Mouse (Mus musculus) embryo, embryonic 9.5 days (tissue): ENCODE results near the gene Atg7.

Source experiments
- DNase-seq: peaks from one replicate; pipeline ENCODE4 v3.0.0-alpha.2; 2017; ENCODE audit errors: extremely low spot score

Atg7 gene

DNA sequence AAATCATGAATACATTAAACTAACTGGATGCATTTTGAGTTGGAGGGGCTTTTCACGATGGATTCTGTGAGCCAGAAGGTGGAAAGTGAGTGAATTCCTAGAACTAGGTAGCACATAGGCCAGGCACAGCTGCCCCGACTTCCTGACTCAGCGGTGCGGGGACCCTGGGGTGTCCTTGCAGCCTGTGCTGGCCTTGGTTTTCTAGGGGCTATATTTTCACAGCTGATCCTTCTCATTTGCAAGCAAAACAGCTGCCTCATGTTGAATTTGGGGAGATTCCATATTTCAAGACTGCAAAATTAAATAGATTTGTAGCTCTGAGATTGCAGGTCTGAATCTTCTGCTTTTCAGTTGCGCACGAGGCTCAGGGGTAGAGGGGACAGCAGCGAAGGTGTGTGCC is 139.6 kb downstream of the Atg7 start:
- DNase-seq = no peak

DNA sequence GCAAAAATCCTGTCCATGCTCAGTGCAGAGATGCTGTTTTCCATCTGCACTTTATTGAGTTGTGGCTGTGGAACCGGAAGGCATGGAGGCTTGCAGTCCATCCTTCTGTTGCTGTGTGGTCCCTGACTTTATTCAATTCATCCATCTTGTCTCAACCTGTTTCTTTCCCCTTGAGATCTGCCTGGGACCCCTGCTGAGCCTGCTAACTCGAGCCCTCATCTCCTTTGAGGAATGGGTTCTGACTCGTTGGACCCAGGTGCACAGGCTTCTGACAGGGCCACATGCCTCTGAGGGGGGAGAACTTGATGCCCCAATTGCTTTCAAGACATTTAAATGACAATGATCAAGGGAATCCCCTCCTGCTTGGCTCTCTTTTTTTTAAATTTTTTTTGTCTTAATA is 143.6 kb downstream of the Atg7 start:
- no peak for DNase-seq

DNA sequence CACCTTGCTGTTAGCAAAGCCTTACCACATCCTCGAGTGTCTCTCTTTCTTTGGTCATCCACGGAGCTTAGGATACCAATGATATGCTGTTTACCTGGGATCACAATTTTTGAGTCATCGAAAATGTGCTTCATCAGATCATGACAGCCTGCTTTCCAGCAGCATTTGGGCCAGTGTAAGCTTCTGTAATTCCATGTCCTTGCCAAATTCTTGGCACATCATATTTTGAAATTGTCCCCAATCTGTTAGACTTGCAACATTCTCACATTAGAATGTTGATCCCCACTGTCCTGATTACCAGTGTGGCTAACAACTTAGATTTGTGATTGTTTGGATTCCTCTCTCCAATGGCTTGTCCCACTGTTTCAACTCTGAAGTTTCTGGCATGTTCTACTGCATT is 144.7 kb downstream of the Atg7 start:
- DNase-seq = no peak

- no peak for DNase-seq
Measured at GRCm38 (mm10) chr6:114788663-114789062, 145.8 kb downstream of the Atg7 start.

- DNase-seq = no peak
Measured at GRCm38 (mm10) chr6:114790084-114790483, 147.2 kb downstream of the Atg7 start.

DNA sequence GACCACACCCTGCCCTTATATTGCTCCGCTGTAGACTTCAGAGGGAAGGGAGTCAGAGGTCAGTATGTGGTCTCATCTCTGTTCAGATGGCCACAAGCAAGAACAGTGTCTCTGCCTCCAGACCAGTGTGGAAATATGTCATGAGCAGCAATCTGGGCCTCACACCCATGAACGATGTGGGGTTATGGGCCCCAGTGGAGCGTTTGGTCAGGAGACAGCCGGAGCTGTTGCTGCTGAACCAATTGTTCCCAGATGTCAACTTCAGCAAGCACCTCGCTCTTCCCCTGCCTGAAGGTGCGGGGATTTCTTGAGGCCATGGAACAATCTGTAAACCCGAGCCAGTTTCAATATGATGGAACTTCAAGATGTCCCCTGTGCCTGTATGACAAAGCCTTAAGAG is 148.0 kb downstream of the Atg7 start:
- DNase-seq = no peak

GRCm38 (mm10) chr6:114791846-114792245 is 148.9 kb downstream of the Atg7 start:
- DNase-seq = no peak

DNA sequence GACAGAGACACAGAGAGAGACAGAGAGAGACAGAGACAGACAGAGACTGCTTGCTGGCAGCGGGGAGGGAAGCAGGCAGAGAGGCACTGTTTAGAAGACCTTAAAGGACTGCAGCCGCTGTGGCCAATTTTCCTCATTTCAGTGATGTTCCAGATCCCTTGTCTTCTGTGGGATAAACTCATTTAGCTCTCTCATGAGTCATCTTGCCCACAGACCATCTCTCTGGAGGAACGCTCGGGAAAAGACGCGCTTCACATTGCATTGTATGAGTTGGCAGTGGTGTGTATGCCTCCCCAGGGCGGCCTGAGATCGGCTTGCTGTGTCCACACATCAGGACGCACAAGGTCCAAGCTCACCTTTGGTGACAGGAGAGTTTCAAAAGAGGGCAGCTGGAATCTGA is 151.8 kb downstream of the Atg7 start:
- DNase-seq = no peak

GRCm38 (mm10) chr6:114795706-114796325 is 152.9 kb downstream of the Atg7 start:
- DNase-seq = no peak

- no peak for DNase-seq
Measured at GRCm38 (mm10) chr6:114797901-114798300, 155.0 kb downstream of the Atg7 start.

DNA sequence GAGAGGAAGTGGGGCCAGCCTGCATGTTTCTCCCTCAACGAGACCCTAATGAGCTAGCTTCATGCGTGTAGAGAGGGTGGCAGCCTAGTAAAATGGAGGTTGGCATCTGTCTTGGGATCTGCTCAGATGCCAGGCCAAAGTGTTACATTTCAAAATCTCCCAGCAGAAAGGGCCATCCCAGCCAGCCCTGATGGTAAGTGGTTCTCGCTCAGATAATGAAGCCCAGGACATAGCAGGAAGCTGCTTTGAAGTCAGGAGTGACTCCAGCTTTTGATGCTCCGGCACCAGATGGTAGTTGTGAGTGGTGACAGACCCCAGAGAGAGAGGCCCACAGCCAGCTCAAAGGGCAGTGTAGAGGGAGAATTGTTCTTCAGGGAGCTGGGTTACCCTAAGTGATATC is 155.8 kb downstream of the Atg7 start:
- DNase-seq = no peak

- DNase-seq = no peak
Measured at GRCm38 (mm10) chr6:114800291-114800965, 157.5 kb downstream of the Atg7 start.

DNA sequence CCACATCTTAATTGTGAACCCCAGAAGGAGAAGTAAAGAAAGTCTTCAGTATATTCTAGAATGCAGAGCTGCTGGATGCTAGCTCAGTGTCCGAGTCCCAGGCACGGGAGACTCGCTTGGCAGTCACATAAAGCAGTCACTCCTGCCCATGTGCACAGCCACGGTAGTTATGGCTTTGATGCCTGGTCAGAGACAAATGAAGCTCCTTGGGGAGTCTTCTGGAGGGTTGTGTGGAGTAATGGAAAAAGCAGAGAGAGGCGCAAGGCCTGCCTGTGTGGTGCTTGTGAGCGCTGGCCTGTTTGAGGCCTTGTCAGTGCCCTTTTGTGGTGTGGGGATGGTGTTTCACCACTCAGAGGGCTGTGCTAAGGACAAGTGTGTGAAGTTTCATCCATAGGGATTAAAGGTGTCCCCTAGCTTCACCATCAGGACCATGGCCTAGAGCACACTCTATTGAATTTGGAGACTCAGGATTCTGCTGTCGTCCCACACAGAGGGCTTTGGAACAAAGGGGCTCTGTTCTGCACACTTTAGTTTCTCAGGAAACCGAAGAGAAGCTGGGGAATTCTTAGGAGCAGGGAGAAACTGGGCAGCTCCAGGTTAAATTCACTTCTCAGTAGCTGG is 161.1 kb downstream of the Atg7 start:
- DNase-seq = no peak

- DNase-seq = no peak
Measured at GRCm38 (mm10) chr6:114804866-114805265, 162.0 kb downstream of the Atg7 start.

GRCm38 (mm10) chr6:114805927-114806326 is 163.0 kb downstream of the Atg7 start:
- DNase-seq = no peak

- DNase-seq = no peak
Measured at GRCm38 (mm10) chr6:114807474-114807873, 164.6 kb downstream of the Atg7 start.

- no peak for DNase-seq
Measured at GRCm38 (mm10) chr6:114808654-114809430, 165.9 kb downstream of the Atg7 start.

DNA sequence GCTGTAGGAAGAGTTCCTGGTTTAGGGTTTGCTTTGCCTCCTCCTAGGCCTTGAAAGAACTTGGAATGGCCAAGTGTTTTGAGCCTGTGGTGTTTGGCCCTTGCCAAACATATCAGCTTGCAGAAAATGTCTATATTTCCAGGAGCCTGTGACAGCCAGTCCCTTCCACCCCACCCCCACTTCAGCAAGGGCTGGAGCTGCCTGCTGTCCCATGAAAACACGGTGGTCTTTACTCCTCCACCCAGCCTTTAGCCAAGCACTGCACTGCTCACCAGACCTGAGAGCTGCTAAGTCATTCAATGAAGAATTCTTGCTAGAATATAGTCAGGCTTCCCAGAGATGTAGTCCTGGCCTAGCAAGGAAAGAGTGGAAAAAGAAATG is 166.5 kb downstream of the Atg7 start:
- DNase-seq = no peak

- no peak for DNase-seq
Measured at GRCm38 (mm10) chr6:114812322-114812721, 169.4 kb downstream of the Atg7 start.

GRCm38 (mm10) chr6:114812779-114813178 is 169.9 kb downstream of the Atg7 start:
- DNase-seq = no peak

GRCm38 (mm10) chr6:114814199-114814881 is 171.4 kb downstream of the Atg7 start:
- DNase-seq = no peak
